Mouse (Mus musculus) lung, postnatal 0 days (tissue): ENCODE measurements around the gene Aurkaip1.

Source experiments
- CTCF ChIP-seq: IDR thresholded peaks from 2 replicates; pipeline ENCODE4 v1.5.1; 2016; ENCODE audit warnings: antibody characterized with exemption, mild to moderate bottlenecking
- EP300 ChIP-seq: IDR thresholded peaks from 2 replicates; pipeline ENCODE4 v1.6.1; 2016; ENCODE audit warnings: antibody characterized with exemption, mild to moderate bottlenecking, control low read depth

GRCm38 (mm10) chr4:155837404-155838010 lies 6.4 kb downstream of the Aurkaip1 start:
- TF ChIP-seq CTCF, result no peak
- no peak for TF ChIP-seq EP300
